8 mouse cellular contexts compared by ENCODE assay signal in genomic region chr6:49821961-49822870, GRCm38 (mm10). TPM values are rescaled to one million over a fixed set of nuclear protein-coding genes. Genes with fewer than 3 reads are reported as not detected.
A peak's percentile ranks its signal among the peaks of the same experiment; 100 is the strongest.
DNase-seq lines count a peak whose midpoint lies in the region; ATAC-seq and TF ChIP-seq lines count a peak whose summit lies in the region.

Gene Npy (plus strand): TSS chr6:49822710.

- no peak for TF ChIP-seq CTCF in lung, embryonic 14.5 days (IDR thresholded peaks at IDR 0.05; ENCODE audit: low read depth)

- peak within 1 kb of the TSS; percentile 40 for H3K4me3 ChIP-seq in lung, embryonic 14.5 days (ENCODE audit: low read depth, low read length)
- H3K4me3 ChIP-seq in heart, embryonic 11.5 days (ENCODE audit: low read depth, low read length): peak within 1 kb of the TSS; percentile 52
- peak within 1 kb of the TSS; percentile 42 for H3K4me3 ChIP-seq in limb, embryonic 15.5 days

- peaks cover 4% of the 10 kb centered on the region; the same call in 1 of the 2 replicates for H3K4me1 ChIP-seq in lung, embryonic 14.5 days (ENCODE audit: insufficient read depth)
- H3K4me1 ChIP-seq in heart, embryonic 11.5 days (ENCODE audit: control insufficient read depth, insufficient read depth, low read length): 0 out of 2 replicates have a peak, but pooled peaks cover 5% of the 10 kb centered on the region
- H3K4me1 ChIP-seq in limb, embryonic 15.5 days: peaks cover 15% of the 10 kb centered on the region

- H3K9ac ChIP-seq in lung, embryonic 14.5 days: peak within 1 kb of the TSS; percentile 29; the same call in 1 of the 2 replicates
- no peak within 1 kb of the TSS for H3K9ac ChIP-seq in heart, embryonic 11.5 days (ENCODE audit: low read depth, low read length)
- no peak within 1 kb of the TSS for H3K9ac ChIP-seq in limb, embryonic 15.5 days

- no peak within 1 kb of the TSS for H3K27ac ChIP-seq in lung, embryonic 14.5 days (ENCODE audit: low read depth)
- no peak within 1 kb of the TSS for H3K27ac ChIP-seq in heart, embryonic 11.5 days (ENCODE audit: low read depth, low read length)
- no peak within 1 kb of the TSS for H3K27ac ChIP-seq in limb, embryonic 15.5 days

- peak; percentile 73 for ATAC-seq in lung, embryonic 14.5 days (ENCODE audit: insufficient read depth)
- peak; percentile 22; the same call in 1 of the 2 replicates for ATAC-seq in heart, embryonic 11.5 days (replicated peaks; ENCODE audit: insufficient number of reproducible peaks, low FRiP score, low TSS enrichment)
- ATAC-seq in limb, embryonic 15.5 days (ENCODE audit: insufficient number of reproducible peaks, low FRiP score, low TSS enrichment, low read depth): no peak
- no peak for ATAC-seq in activated CD4-positive, CD25-positive, alpha-beta regulatory T cell, adult 4 months

- peak; percentile 43 for DNase-seq in lung, embryonic 14.5 days
- no peak for DNase-seq in lung, postnatal 14 days
- DNase-seq in cerebellum, postnatal 10 days: peak; percentile 19 to 28
- DNase-seq in kidney, adult 9 months: peak; percentile 8
- peak; percentile 58 for DNase-seq in neural tube, embryonic 10.5 days (ENCODE audit: extremely low spot score, low spot score)

- H3K36me3 ChIP-seq in lung, embryonic 14.5 days (ENCODE audit: insufficient read depth): no peaks in the 10 kb centered on the region
- no peaks in the 10 kb centered on the region for H3K36me3 ChIP-seq in heart, embryonic 11.5 days (ENCODE audit: control insufficient read depth, insufficient read depth, low read length)
- no peaks in the 10 kb centered on the region for H3K36me3 ChIP-seq in limb, embryonic 15.5 days

- H3K27me3 ChIP-seq in lung, embryonic 14.5 days (ENCODE audit: insufficient read depth, low read length): peaks cover 53% of the 10 kb centered on the region
- peaks cover 41% of the 10 kb centered on the region for H3K27me3 ChIP-seq in heart, embryonic 11.5 days (ENCODE audit: control insufficient read depth, insufficient read depth, low read length)
- H3K27me3 ChIP-seq in limb, embryonic 15.5 days: peaks cover 76% of the 10 kb centered on the region

- peak within 1 kb of the TSS; percentile 81 for H3K4me2 ChIP-seq in lung, embryonic 14.5 days
- H3K4me2 ChIP-seq in heart, embryonic 11.5 days: peak within 1 kb of the TSS; percentile 94
- peak within 1 kb of the TSS; percentile 88 for H3K4me2 ChIP-seq in limb, embryonic 15.5 days

- under 1% methylated on average over 66 of the region's 66 CpGs for WGBS in lung, embryonic 14.5 days
- WGBS in heart, embryonic 11.5 days (ENCODE audit: insufficient replicate concordance): under 1% methylated on average over 66 of the region's 66 CpGs
- WGBS in limb, embryonic 15.5 days: under 1% methylated on average over 66 of the region's 66 CpGs

- H3K9me3 ChIP-seq in lung, embryonic 14.5 days (ENCODE audit: low read depth, low read length): no peaks in the 10 kb centered on the region
- no peaks in the 10 kb centered on the region for H3K9me3 ChIP-seq in heart, embryonic 11.5 days (replicated peaks; ENCODE audit: control insufficient read depth, low read length)
- no peaks in the 10 kb centered on the region for H3K9me3 ChIP-seq in limb, embryonic 15.5 days

RNA-seq across cellular contexts. Expression of gene Npy, which starts in this region (rescaled TPM):
- polyA plus RNA-seq in lung, embryonic 14.5 days (2014; fragmentation: Nextera tagmentation; extraction: Ambion mirVana): not detected in 2 replicates
- polyA plus RNA-seq in heart, embryonic 11.5 days (2014; fragmentation: Nextera tagmentation; extraction: Ambion mirVana): 0.52 and 1.9 TPM in 2 replicates
- polyA plus RNA-seq in limb, embryonic 15.5 days (2015; fragmentation: Nextera tagmentation; extraction: Ambion mirVana): 3.7 and 7.4 TPM in 2 replicates
- not detected for polyA plus RNA-seq in activated CD4-positive, CD25-positive, alpha-beta regulatory T cell, adult 4 months (2017; shearing (Covaris generic))

Comparison
In these comparisons a context has a peak if more than half of its experiments do, and no peak if none do; other contexts are left out.
1. Peak in DNase-seq, ATAC-seq, H3K4me3 ChIP-seq, H3K9ac ChIP-seq and H3K4me2 ChIP-seq in lung, embryonic 14.5 days; RNA of the gene not detected or under 1 TPM.